In genomic region chr4:131392478-131392877, GRCm38 (mm10) we compare ENCODE assay signal across 23 mouse cellular contexts.
DNase-seq lines count a peak whose midpoint lies in the region; ATAC-seq and TF ChIP-seq lines count a peak whose summit lies in the region.
"Had no signal": no experiment of that assay in that cellular context is flagged by ENCODE, and none has a peak within 500 bp of the region (broad histone marks: within the 10 kb centered on the region; RNA-seq: fewer than 3 reads in every experiment).

No protein-coding gene starts in this region.

- no peak for ATAC-seq in hindbrain, embryonic 11.5 days (ENCODE audit: low FRiP score)
- no peak for ATAC-seq in hindbrain, postnatal 0 days
- no peak for ATAC-seq in midbrain, embryonic 13.5 days
- ATAC-seq in stomach, postnatal 0 days (ENCODE audit: low FRiP score, low TSS enrichment), result peak; percentile 24; the same call in 1 of the 2 replicates
- ATAC-seq: forebrain, embryonic 14.5 days; intestine, postnatal 0 days had no signal

- no peaks in the 10 kb centered on the region for H3K9me3 ChIP-seq in hindbrain, embryonic 11.5 days (ENCODE audit: control insufficient read depth, low read length)
- no peaks in the 10 kb centered on the region for H3K9me3 ChIP-seq in hindbrain, postnatal 0 days (ENCODE audit: low read length)
- H3K9me3 ChIP-seq in midbrain, embryonic 10.5 days (replicated peaks), result no peaks in the 10 kb centered on the region
- no peaks in the 10 kb centered on the region for H3K9me3 ChIP-seq in midbrain, embryonic 13.5 days
- H3K9me3 ChIP-seq in CH12.LX (replicated peaks; ENCODE audit: low read length), result peaks cover 7% of the 10 kb centered on the region
- no peaks in the 10 kb centered on the region for H3K9me3 ChIP-seq in stomach, postnatal 0 days (ENCODE audit: control insufficient read depth, low read length)
- H3K9me3 ChIP-seq: G1E; heart, embryonic 10.5 days; heart, embryonic 13.5 days; hindbrain, embryonic 13.5 days had no signal

- no peaks in the 10 kb centered on the region for H3K36me3 ChIP-seq in hindbrain, embryonic 11.5 days (ENCODE audit: control insufficient read depth, insufficient read depth, low read length)
- H3K36me3 ChIP-seq in hindbrain, postnatal 0 days (ENCODE audit: insufficient read depth, low read length), result no peaks in the 10 kb centered on the region
- H3K36me3 ChIP-seq in midbrain, embryonic 10.5 days, result no peaks in the 10 kb centered on the region
- no peaks in the 10 kb centered on the region for H3K36me3 ChIP-seq in midbrain, embryonic 13.5 days
- no peaks in the 10 kb centered on the region for H3K36me3 ChIP-seq in CH12.LX (replicated peaks in 1 of 2; ENCODE audit: control insufficient read depth in 1 of 2, insufficient read depth in 1 of 2, low read length in 1 of 2)
- H3K36me3 ChIP-seq in stomach, postnatal 0 days (ENCODE audit: control insufficient read depth, insufficient read depth, low read length), result no peaks in the 10 kb centered on the region
- H3K36me3 ChIP-seq: G1E; heart, embryonic 10.5 days; heart, embryonic 13.5 days; hindbrain, embryonic 13.5 days had no signal

- dilution Hi-C loops in CH12.LX (cut with MboI; ENCODE audit: extremely low pct_ligation_motif_present, extremely low pct_unique_long_range_greater_than_20kb, low sequenced_read_pairs), result no loop called here

- H3K4me2 ChIP-seq in hindbrain, embryonic 11.5 days (replicated peaks; ENCODE audit: low read depth, low read length), result no peak overlapping the region
- no peak overlapping the region for H3K4me2 ChIP-seq in hindbrain, postnatal 0 days (ENCODE audit: low read depth, low read length)
- H3K4me2 ChIP-seq in midbrain, embryonic 13.5 days (replicated peaks), result no peak overlapping the region
- H3K4me2 ChIP-seq in CH12.LX (ENCODE audit: insufficient read depth, low read depth, poor library complexity, severe bottlenecking), result peak overlapping the region; percentile 64
- no peak overlapping the region for H3K4me2 ChIP-seq in stomach, postnatal 0 days (replicated peaks; ENCODE audit: low read depth)
- H3K4me2 ChIP-seq: heart, embryonic 13.5 days; hindbrain, embryonic 13.5 days had no signal

- DNase-seq in hindbrain, embryonic 11.5 days (ENCODE audit: low spot score), result no peak
- DNase-seq in hindbrain, postnatal 0 days (ENCODE audit: low spot score), result no peak
- DNase-seq in midbrain, embryonic 10.5 days (ENCODE audit: low spot score), result no peak
- DNase-seq in CH12.LX (ENCODE audit: extremely low read depth), result peak; percentile 89
- no peak for DNase-seq in stomach, postnatal 0 days (ENCODE audit: low spot score)
- DNase-seq in embryo, embryonic 10.5 days (ENCODE audit: low spot score), result no peak
- DNase-seq: adrenal gland, adult 2 months; adrenal gland, postnatal 14 days; cerebellum, adult 11 months; cerebellum, adult 2 months; cerebellum, postnatal 10 days; cerebellum, postnatal 36 days; gastrocnemius, postnatal 36 days; heart, adult 2 months; heart, postnatal 14 days; heart, postnatal 4 days had no signal

- no peak overlapping the region for H3K9ac ChIP-seq in hindbrain, embryonic 11.5 days (ENCODE audit: low read depth, low read length)
- H3K9ac ChIP-seq in hindbrain, postnatal 0 days (replicated peaks; ENCODE audit: low read length), result no peak overlapping the region
- H3K9ac ChIP-seq in midbrain, embryonic 13.5 days (replicated peaks), result no peak overlapping the region
- peak overlapping the region; percentile 7; the same call in 1 of the 2 replicates for H3K9ac ChIP-seq in CH12.LX (ENCODE audit: insufficient read depth, low read depth)
- H3K9ac ChIP-seq in stomach, postnatal 0 days (ENCODE audit: low read length), result no peak overlapping the region
- H3K9ac ChIP-seq: heart, embryonic 13.5 days; hindbrain, embryonic 13.5 days had no signal

- TF ChIP-seq CTCF in hindbrain, postnatal 0 days (IDR thresholded peaks at IDR 0.05; ENCODE audit: low read depth), result no peak
- TF ChIP-seq CTCF in CH12.LX (conservative IDR thresholded peaks at IDR 0.05 in 1 of 2, IDR thresholded peaks at IDR 0.05 in 1 of 2; ENCODE audit: low read depth in 2 of 2, low read length in 2 of 2), result no peak
- TF ChIP-seq CTCF in stomach, postnatal 0 days (IDR thresholded peaks at IDR 0.05; ENCODE audit: low read depth), result no peak

- TF ChIP-seq RAD21 in CH12.LX (IDR thresholded peaks at IDR 0.05; ENCODE audit: low read depth, low read length), result no peak; the same call in 1 of the 2 replicates

- peak; percentile 28; the same call in 1 of the 2 replicates for TF ChIP-seq POLR2A in CH12.LX (IDR thresholded peaks at IDR 0.05; ENCODE audit: low read depth, low read length)

- H3K4me1 ChIP-seq in hindbrain, embryonic 11.5 days (replicated peaks; ENCODE audit: control insufficient read depth, insufficient read depth, low read length), result no peaks in the 10 kb centered on the region
- no peaks in the 10 kb centered on the region for H3K4me1 ChIP-seq in hindbrain, postnatal 0 days (ENCODE audit: insufficient read depth, low read length)
- peaks cover 31% of the 10 kb centered on the region for H3K4me1 ChIP-seq in midbrain, embryonic 10.5 days
- H3K4me1 ChIP-seq in midbrain, embryonic 13.5 days (replicated peaks), result peaks cover 24% of the 10 kb centered on the region
- peaks cover 24 to 55% of the 10 kb centered on the region in 2 experiments for H3K4me1 ChIP-seq in CH12.LX (ENCODE audit: control insufficient read depth in 1 of 2, insufficient read depth in 2 of 2)
- H3K4me1 ChIP-seq in stomach, postnatal 0 days (replicated peaks; ENCODE audit: control insufficient read depth, insufficient read depth), result no peaks in the 10 kb centered on the region

- H3K27ac ChIP-seq in hindbrain, embryonic 11.5 days (ENCODE audit: low read depth, low read length), result peak overlapping the region; percentile 66; the same call in 1 of the 2 replicates
- no peak overlapping the region for H3K27ac ChIP-seq in hindbrain, postnatal 0 days
- H3K27ac ChIP-seq in midbrain, embryonic 10.5 days (replicated peaks), result 0 out of 2 replicates have a peak overlapping the region, but pooled peaks have one; percentile 28
- no peak overlapping the region for H3K27ac ChIP-seq in midbrain, embryonic 13.5 days
- peak overlapping the region; percentile 97 for H3K27ac ChIP-seq in CH12.LX (ENCODE audit: insufficient read depth, low read depth)
- H3K27ac ChIP-seq in stomach, postnatal 0 days (replicated peaks), result no peak overlapping the region
- H3K27ac ChIP-seq: heart, adult 2 months; heart, embryonic 10.5 days; heart, embryonic 13.5 days; hindbrain, embryonic 13.5 days had no signal

- in situ Hi-C loops in CH12.LX (cut with MboI; ENCODE audit: low pct_ligation_motif_present, low pct_unique_long_range_greater_than_20kb, low sequenced_read_pairs), result no loop called here

- H3K79me2 ChIP-seq in CH12.LX (replicated peaks; ENCODE audit: control insufficient read depth, extremely low read depth, insufficient read depth, poor library complexity, severe bottlenecking), result no peaks in the 10 kb centered on the region

- peak; percentile 73 for TF ChIP-seq EP300 in CH12.LX (IDR thresholded peaks at IDR 0.05; ENCODE audit: low read length)
- no peak for TF ChIP-seq EP300 in stomach, postnatal 0 days (optimal IDR thresholded peaks at IDR 0.05)

- WGBS in hindbrain, embryonic 11.5 days, result 84% methylated on average over 3 of the region's 3 CpGs
- 80% methylated on average over 3 of the region's 3 CpGs for WGBS in hindbrain, postnatal 0 days
- WGBS in midbrain, embryonic 10.5 days, result 85% methylated on average over 3 of the region's 3 CpGs
- 95% methylated on average over 3 of the region's 3 CpGs for WGBS in midbrain, embryonic 13.5 days
- WGBS in stomach, postnatal 0 days, result 72% methylated on average over 3 of the region's 3 CpGs

- no peak overlapping the region for H3K4me3 ChIP-seq in hindbrain, embryonic 11.5 days (ENCODE audit: low read depth, low read length)
- no peak overlapping the region for H3K4me3 ChIP-seq in hindbrain, postnatal 0 days (ENCODE audit: low read length)
- H3K4me3 ChIP-seq in midbrain, embryonic 10.5 days, result no peak overlapping the region
- no peak overlapping the region for H3K4me3 ChIP-seq in midbrain, embryonic 13.5 days (replicated peaks)
- no peak overlapping the region for H3K4me3 ChIP-seq in CH12.LX (replicated peaks in 1 of 3; ENCODE audit: low read depth in 2 of 3, low read length in 2 of 3, poor library complexity in 1 of 3)
- no peak overlapping the region for H3K4me3 ChIP-seq in stomach, postnatal 0 days (ENCODE audit: low read depth, low read length)
- H3K4me3 ChIP-seq: heart, adult 2 months; heart, embryonic 10.5 days; heart, embryonic 13.5 days; hindbrain, embryonic 13.5 days had no signal

- H3K27me3 ChIP-seq in hindbrain, embryonic 11.5 days (ENCODE audit: control insufficient read depth, insufficient read depth, low read length), result no peaks in the 10 kb centered on the region
- H3K27me3 ChIP-seq in hindbrain, postnatal 0 days (ENCODE audit: insufficient read depth, low read length), result no peaks in the 10 kb centered on the region
- no peaks in the 10 kb centered on the region for H3K27me3 ChIP-seq in midbrain, embryonic 10.5 days (ENCODE audit: low read depth, poor library complexity, severe bottlenecking)
- H3K27me3 ChIP-seq in midbrain, embryonic 13.5 days, result no peaks in the 10 kb centered on the region
- no peaks in the 10 kb centered on the region for H3K27me3 ChIP-seq in CH12.LX (replicated peaks)
- no peaks in the 10 kb centered on the region for H3K27me3 ChIP-seq in stomach, postnatal 0 days (ENCODE audit: control insufficient read depth, insufficient read depth, low read length)
- H3K27me3 ChIP-seq: heart, embryonic 13.5 days; hindbrain, embryonic 13.5 days had no signal

TF ChIP-seq in CH12.LX, 34 proteins besides CTCF, POLR2A, EP300 and RAD21 (continues in another document):
- TF ChIP-seq RCOR1 (conservative IDR thresholded peaks at IDR 0.05; ENCODE audit: low read depth, low read length) (no peak), JUND (conservative IDR thresholded peaks at IDR 0.05; ENCODE audit: low read depth, low read length) (no peak; the same call in 1 of the 2 replicates), MAZ (IDR thresholded peaks at IDR 0.05; ENCODE audit: low read depth, low read length) (peak; percentile 74; the same call in 1 of the 2 replicates), TCF12 (IDR thresholded peaks at IDR 0.05; ENCODE audit: low read depth, low read length) (peak; percentile 56), MAFK (IDR thresholded peaks at IDR 0.05; ENCODE audit: insufficient replicate concordance, low read length) (no peak), USF1 (IDR thresholded peaks at IDR 0.05; ENCODE audit: low read depth, low read length) (no peak), IRF4 (IDR thresholded peaks at IDR 0.05; ENCODE audit: low read depth, low read length) (peak; percentile 59; the same call in 1 of the 2 replicates), MAX (IDR thresholded peaks at IDR 0.05; ENCODE audit: low read length) (peak; percentile 58), MEF2A (IDR thresholded peaks at IDR 0.05; ENCODE audit: borderline replicate concordance, low read depth, low read length) (peak; percentile 47; the same call in 1 of the 2 replicates), ZKSCAN1 (IDR thresholded peaks at IDR 0.05; ENCODE audit: borderline replicate concordance, low read depth, low read length) (no peak), BHLHE40 (IDR thresholded peaks at IDR 0.05; ENCODE audit: low read depth, low read length) (peak; percentile 76), CHD2 (IDR thresholded peaks at IDR 0.05; ENCODE audit: low read length) (no peak), JUN (IDR thresholded peaks at IDR 0.05; ENCODE audit: insufficient read depth, low read depth, low read length) (peak; percentile 69)

Comparison
In these comparisons a context has a peak if more than half of its experiments do, and no peak if none do; other contexts are left out.
1. H3K27ac ChIP-seq: peak in hindbrain, embryonic 11.5 days (single experiment), midbrain, embryonic 10.5 days (single experiment) and CH12.LX (single experiment); none in hindbrain, postnatal 0 days (single experiment), midbrain, embryonic 13.5 days (single experiment) and stomach, postnatal 0 days (single experiment).